Mouse (Mus musculus): ENCODE results near the gene Cacng7. TPM values are rescaled to one million over a fixed set of nuclear protein-coding genes. Genes with fewer than 3 reads are reported as not detected.

The Cacng7 gene
- polyA plus RNA-seq, 1 experiment from 2014 or later: 0.13 TPM

DNA sequence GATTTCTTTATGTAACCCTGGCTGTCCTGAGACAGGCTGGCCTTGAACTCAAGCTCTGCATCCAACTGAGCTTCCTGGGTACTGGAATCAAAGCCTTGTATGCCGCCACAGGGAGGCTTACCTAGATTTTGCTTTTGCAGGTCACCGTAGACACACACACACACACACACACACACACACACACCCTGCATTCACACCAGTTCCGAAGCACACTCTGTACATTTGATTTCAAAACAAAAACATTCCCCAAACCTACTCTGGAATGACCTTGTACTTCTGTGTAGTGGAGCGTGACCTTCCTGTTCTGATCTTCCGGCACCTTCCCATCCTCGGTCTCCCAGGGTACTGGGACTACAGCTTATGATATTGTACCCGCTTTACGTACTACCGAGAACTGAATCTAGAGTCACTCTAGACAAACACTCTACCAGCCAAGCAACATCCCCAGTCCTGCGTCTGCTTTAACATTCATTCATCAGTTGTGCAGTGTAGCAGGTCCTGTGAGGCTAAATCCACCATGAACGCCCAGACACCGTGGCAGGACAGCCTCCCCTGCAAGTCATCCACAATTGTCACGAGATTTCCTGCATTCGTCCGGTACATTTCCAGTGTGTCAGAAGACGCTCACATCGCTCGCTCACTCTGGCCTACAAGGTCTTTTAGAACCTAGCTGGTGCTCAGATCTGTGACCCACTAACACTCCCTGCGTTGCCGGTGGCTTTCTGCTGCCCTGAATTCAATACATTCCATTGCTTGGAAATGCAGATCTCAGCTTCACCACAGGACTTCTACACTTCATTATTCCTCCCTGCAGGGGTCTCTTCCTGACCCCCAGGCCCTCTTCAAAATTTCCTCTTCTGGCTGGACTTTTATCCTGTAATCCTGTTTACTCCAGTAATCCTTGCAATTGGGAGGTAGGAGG, 14.9 kb downstream of the Cacng7 start:
- H3K9me3 ChIP-seq (ENCODE audit: low read length): no peaks in the 10 kb centered on the region
- H3K36me3 ChIP-seq (replicated peaks; ENCODE audit: insufficient read depth, low read length): no peaks in the 10 kb centered on the region
- H3K4me3 ChIP-seq (ENCODE audit: low read depth, low read length): no peak overlapping the region
- TF ChIP-seq EP300 (IDR thresholded peaks at IDR 0.05; ENCODE audit: low read depth) (no peak), CTCF (IDR thresholded peaks at IDR 0.05; ENCODE audit: low read depth) (no peak)
- no peak overlapping the region for H3K4me2 ChIP-seq (ENCODE audit: low read depth, low read length)
- H3K9ac ChIP-seq (replicated peaks): no peak overlapping the region
- DNase-seq (no peak), ATAC-seq (no peak)
- no peaks in the 10 kb centered on the region for H3K27me3 ChIP-seq (ENCODE audit: insufficient read depth, low read length)
- H3K27ac ChIP-seq (ENCODE audit: low read depth): no peak overlapping the region
- no peaks in the 10 kb centered on the region for H3K4me1 ChIP-seq (ENCODE audit: insufficient read depth)
- WGBS (ENCODE audit: insufficient replicate concordance): 64% methylated on average over 20 of the region's 20 CpGs

- Histone ChIP-seq H3K4me1 (ENCODE audit: insufficient read depth) (no peaks in the 10 kb centered on the region), H3K27me3 (ENCODE audit: insufficient read depth, low read length) (no peaks in the 10 kb centered on the region), H3K9me3 (ENCODE audit: low read length) (no peaks in the 10 kb centered on the region), H3K9ac (replicated peaks) (no peak overlapping the region), H3K4me2 (ENCODE audit: low read depth, low read length) (no peak overlapping the region), H3K36me3 (replicated peaks; ENCODE audit: insufficient read depth, low read length) (no peaks in the 10 kb centered on the region), H3K27ac (ENCODE audit: low read depth) (no peak overlapping the region), H3K4me3 (ENCODE audit: low read depth, low read length) (no peak overlapping the region)
- TF ChIP-seq CTCF (IDR thresholded peaks at IDR 0.05; ENCODE audit: low read depth): no peak
- no peak for TF ChIP-seq EP300 (IDR thresholded peaks at IDR 0.05; ENCODE audit: low read depth)
- ATAC-seq: no peak
- DNase-seq: no peak
- 57% methylated on average over 5 of the region's 5 CpGs for WGBS (ENCODE audit: insufficient replicate concordance)
Measured at GRCm38 (mm10) chr7:3348326-3348725, 15.6 kb downstream of the Cacng7 start.

DNA sequence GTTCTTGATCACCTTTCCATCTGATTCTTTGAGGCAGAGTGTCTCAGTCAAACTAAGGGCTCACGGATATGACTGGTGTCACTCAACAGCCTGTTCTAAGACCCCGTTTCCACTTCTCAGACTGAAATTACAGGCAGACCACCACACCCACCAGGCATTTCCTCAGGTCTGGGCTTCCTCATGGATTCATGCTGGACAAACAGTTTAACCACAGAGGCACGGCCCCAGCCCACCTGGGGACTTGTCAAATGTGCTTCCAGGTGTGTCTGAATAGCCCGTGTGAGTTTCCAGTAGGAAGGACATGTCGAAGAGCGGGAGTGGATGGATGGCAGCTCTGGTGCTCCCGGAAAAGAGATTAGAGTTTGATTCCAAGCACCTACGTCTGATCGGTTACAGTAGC, 17.0 kb downstream of the Cacng7 start:
- 78% methylated on average over 9 of the region's 9 CpGs for WGBS (ENCODE audit: insufficient replicate concordance)

GRCm38 (mm10) chr7:3351536-3351935, 18.8 kb downstream of the Cacng7 start:
- H3K4me1 ChIP-seq (ENCODE audit: insufficient read depth): no peaks in the 10 kb centered on the region
- no peak overlapping the region for H3K9ac ChIP-seq (replicated peaks)
- ATAC-seq: no peak
- no peak overlapping the region for H3K27ac ChIP-seq (ENCODE audit: low read depth)
- H3K4me2 ChIP-seq (ENCODE audit: low read depth, low read length): no peak overlapping the region
- TF ChIP-seq EP300 (IDR thresholded peaks at IDR 0.05; ENCODE audit: low read depth) (no peak), CTCF (IDR thresholded peaks at IDR 0.05; ENCODE audit: low read depth) (no peak)
- 91% methylated on average over 1 of the region's 1 CpGs for WGBS (ENCODE audit: insufficient replicate concordance)
- no peaks in the 10 kb centered on the region for H3K36me3 ChIP-seq (replicated peaks; ENCODE audit: insufficient read depth, low read length)
- H3K27me3 ChIP-seq (ENCODE audit: insufficient read depth, low read length): no peaks in the 10 kb centered on the region
- H3K4me3 ChIP-seq (ENCODE audit: low read depth, low read length): no peak overlapping the region
- DNase-seq: no peak
- no peaks in the 10 kb centered on the region for H3K9me3 ChIP-seq (ENCODE audit: low read length)

More for the DNA sequence above, 17.0 kb downstream of the Cacng7 start:
- Histone ChIP-seq H3K27ac (ENCODE audit: low read depth) (no peak overlapping the region), H3K27me3 (ENCODE audit: insufficient read depth, low read length) (no peaks in the 10 kb centered on the region), H3K4me3 (ENCODE audit: low read depth, low read length) (no peak overlapping the region), H3K36me3 (replicated peaks; ENCODE audit: insufficient read depth, low read length) (no peaks in the 10 kb centered on the region), H3K9ac (replicated peaks) (no peak overlapping the region), H3K9me3 (ENCODE audit: low read length) (no peaks in the 10 kb centered on the region), H3K4me2 (ENCODE audit: low read depth, low read length) (no peak overlapping the region), H3K4me1 (ENCODE audit: insufficient read depth) (no peaks in the 10 kb centered on the region)
- TF ChIP-seq EP300 (IDR thresholded peaks at IDR 0.05; ENCODE audit: low read depth): no peak
- TF ChIP-seq CTCF (IDR thresholded peaks at IDR 0.05; ENCODE audit: low read depth): no peak
- DNase-seq: no peak
- ATAC-seq: no peak

- 79% methylated on average over 6 of the region's 6 CpGs for WGBS (ENCODE audit: insufficient replicate concordance)
- no peak for DNase-seq
- H3K27ac ChIP-seq (ENCODE audit: low read depth): no peak overlapping the region
Measured at GRCm38 (mm10) chr7:3354850-3355249, 22.1 kb downstream of the Cacng7 start.

DNA sequence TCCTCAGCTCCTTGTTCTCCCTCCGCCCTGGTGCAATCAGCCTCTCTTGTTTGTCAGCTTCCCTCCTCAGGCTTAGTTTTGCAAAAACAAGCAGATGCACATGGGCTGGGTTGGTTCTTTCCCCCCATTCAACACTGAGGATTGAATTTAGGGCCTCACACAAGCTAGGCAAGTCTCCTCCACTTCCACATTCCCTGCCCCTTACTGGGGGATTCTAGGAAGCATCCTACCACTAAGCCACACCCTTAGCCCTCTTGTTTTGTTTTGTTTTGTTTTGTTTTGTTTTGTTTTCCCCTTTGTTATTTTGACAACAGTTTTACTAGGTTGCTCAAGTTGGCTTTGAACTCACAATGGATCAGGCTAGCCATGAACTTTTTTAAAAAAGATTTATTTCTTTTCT, 27.9 kb downstream of the Cacng7 start:
- Histone ChIP-seq H3K9me3 (ENCODE audit: low read length) (no peaks in the 10 kb centered on the region), H3K27ac (ENCODE audit: low read depth) (no peak overlapping the region), H3K4me2 (ENCODE audit: low read depth, low read length) (no peak overlapping the region), H3K27me3 (ENCODE audit: insufficient read depth, low read length) (peaks cover 2% of the 10 kb centered on the region), H3K9ac (replicated peaks) (no peak overlapping the region), H3K4me3 (ENCODE audit: low read depth, low read length) (no peak overlapping the region), H3K4me1 (ENCODE audit: insufficient read depth) (no peaks in the 10 kb centered on the region), H3K36me3 (replicated peaks; ENCODE audit: insufficient read depth, low read length) (no peaks in the 10 kb centered on the region)
- TF ChIP-seq CTCF (IDR thresholded peaks at IDR 0.05; ENCODE audit: low read depth) (no peak), EP300 (IDR thresholded peaks at IDR 0.05; ENCODE audit: low read depth) (no peak)
- ATAC-seq: no peak
- no peak for DNase-seq
- 64% methylated on average over 1 of the region's 1 CpGs for WGBS (ENCODE audit: insufficient replicate concordance)

More at GRCm38 (mm10) chr7:3354850-3355249, 22.1 kb downstream of the Cacng7 start:
- no peak overlapping the region for H3K9ac ChIP-seq (replicated peaks)
- TF ChIP-seq CTCF (IDR thresholded peaks at IDR 0.05; ENCODE audit: low read depth) (no peak), EP300 (IDR thresholded peaks at IDR 0.05; ENCODE audit: low read depth) (no peak)
- H3K4me3 ChIP-seq (ENCODE audit: low read depth, low read length): no peak overlapping the region
- no peaks in the 10 kb centered on the region for H3K4me1 ChIP-seq (ENCODE audit: insufficient read depth)
- no peaks in the 10 kb centered on the region for H3K36me3 ChIP-seq (replicated peaks; ENCODE audit: insufficient read depth, low read length)
- no peaks in the 10 kb centered on the region for H3K27me3 ChIP-seq (ENCODE audit: insufficient read depth, low read length)
- no peak overlapping the region for H3K4me2 ChIP-seq (ENCODE audit: low read depth, low read length)
- no peaks in the 10 kb centered on the region for H3K9me3 ChIP-seq (ENCODE audit: low read length)
- ATAC-seq: no peak

Measured in liver, postnatal 0 days (tissue).